34 mouse cellular contexts compared by ENCODE assay signal in genomic region chr8:56475138-56475537, GRCm38 (mm10).
A peak's percentile ranks its signal among the peaks of the same experiment; 100 is the strongest.
DNase-seq lines count a peak whose midpoint lies in the region; ATAC-seq and TF ChIP-seq lines count a peak whose summit lies in the region.
"Had no signal": no experiment of that assay in that cellular context is flagged by ENCODE, and none has a peak within 500 bp of the region (broad histone marks: within the 10 kb centered on the region; RNA-seq: fewer than 3 reads in every experiment).

No protein-coding gene starts in this region.

- no peak for TF ChIP-seq POLR2A in kidney, adult 2 months (IDR thresholded peaks at IDR 0.05; ENCODE audit: low read depth, low read length)

- H3K27me3 ChIP-seq in embryonic facial prominence, embryonic 14.5 days (replicated peaks; ENCODE audit: control insufficient read depth, insufficient read depth, low read length): no peaks in the 10 kb centered on the region
- no peaks in the 10 kb centered on the region for H3K27me3 ChIP-seq in embryonic facial prominence, embryonic 10.5 days (replicated peaks; ENCODE audit: low read depth, poor library complexity, severe bottlenecking)
- no peaks in the 10 kb centered on the region for H3K27me3 ChIP-seq in kidney, adult 2 months (replicated peaks; ENCODE audit: control insufficient read depth, insufficient read depth, low read length)
- H3K27me3 ChIP-seq: CH12.LX; embryonic facial prominence, embryonic 12.5 days; heart, embryonic 13.5 days; hindbrain, embryonic 15.5 days; liver, embryonic 15.5 days; neural tube, embryonic 15.5 days had no signal

- no peaks in the 10 kb centered on the region for H3K4me1 ChIP-seq in embryonic facial prominence, embryonic 14.5 days (ENCODE audit: control insufficient read depth, insufficient read depth, low read length)
- no peaks in the 10 kb centered on the region for H3K4me1 ChIP-seq in embryonic facial prominence, embryonic 10.5 days
- no peaks in the 10 kb centered on the region for H3K4me1 ChIP-seq in kidney, adult 2 months (ENCODE audit: control insufficient read depth, insufficient read depth, low read length)
- H3K4me1 ChIP-seq: embryonic facial prominence, embryonic 12.5 days; forebrain, embryonic 10.5 days; heart, embryonic 13.5 days; hindbrain, embryonic 15.5 days; liver, embryonic 15.5 days; neural tube, embryonic 15.5 days had no signal

- TF ChIP-seq CTCF in kidney, adult 2 months (conservative IDR thresholded peaks at IDR 0.05; ENCODE audit: insufficient read depth, insufficient read length, low read depth, low read length): no peak

- no peak for ATAC-seq in embryonic facial prominence, embryonic 14.5 days (ENCODE audit: low read depth)
- ATAC-seq: activated CD4-positive, CD25-positive, alpha-beta regulatory T cell, adult 4 months had no signal

- no peaks in the 10 kb centered on the region for H3K36me3 ChIP-seq in embryonic facial prominence, embryonic 14.5 days (ENCODE audit: control insufficient read depth, insufficient read depth, low read length)
- H3K36me3 ChIP-seq in embryonic facial prominence, embryonic 10.5 days (replicated peaks): no peaks in the 10 kb centered on the region
- no peaks in the 10 kb centered on the region for H3K36me3 ChIP-seq in kidney, adult 2 months (ENCODE audit: control insufficient read depth, insufficient read depth, low read length)
- H3K36me3 ChIP-seq: embryonic facial prominence, embryonic 12.5 days; forebrain, embryonic 10.5 days; heart, embryonic 13.5 days; hindbrain, embryonic 15.5 days; liver, embryonic 15.5 days; neural tube, embryonic 15.5 days had no signal

- H3K9ac ChIP-seq in embryonic facial prominence, embryonic 14.5 days (ENCODE audit: low read depth, low read length): no peak overlapping the region
- H3K9ac ChIP-seq: embryonic facial prominence, embryonic 12.5 days; heart, embryonic 13.5 days; hindbrain, embryonic 15.5 days; liver, embryonic 15.5 days; lung, embryonic 14.5 days; neural tube, embryonic 15.5 days had no signal

- no peaks in the 10 kb centered on the region for H3K9me3 ChIP-seq in embryonic facial prominence, embryonic 14.5 days (ENCODE audit: control insufficient read depth, low read length)
- H3K9me3 ChIP-seq in embryonic facial prominence, embryonic 10.5 days: no peaks in the 10 kb centered on the region
- H3K9me3 ChIP-seq: embryonic facial prominence, embryonic 12.5 days; forebrain, embryonic 10.5 days; heart, embryonic 13.5 days; hindbrain, embryonic 15.5 days; liver, embryonic 15.5 days; neural tube, embryonic 15.5 days had no signal

- peak; percentile 5 for DNase-seq in embryonic facial prominence, embryonic 14.5 days (ENCODE audit: low spot score)
- DNase-seq in embryonic facial prominence, embryonic 10.5 days (ENCODE audit: low spot score): no peak
- peak; percentile 31 for DNase-seq in layer of hippocampus, adult 11-12 months (ENCODE audit: low spot score)
- no peak for DNase-seq in layer of hippocampus, postnatal 25 days (ENCODE audit: extremely low spot score in 1 of 2, low spot score in 1 of 2)
- DNase-seq in brain, embryonic 18.5 days (ENCODE audit: low read depth, low spot score): peak; percentile 10
- peak; percentile 6 to 70 for DNase-seq in layer of hippocampus, postnatal 14 days (ENCODE audit: low spot score in 2 of 2)
- no peak for DNase-seq in urinary bladder, postnatal 10 days (ENCODE audit: low spot score)
- no peak for DNase-seq in kidney, adult 2 months
- DNase-seq: adrenal gland, adult 2 months; adrenal gland, postnatal 36 days; cerebellum, adult 11 months; cerebellum, adult 9-10 months; cerebellum, postnatal 36 days; gastrocnemius, postnatal 10 days; heart, postnatal 10 days; kidney, adult 18-20 months; kidney, postnatal 36 days; liver; lung, embryonic 14.5 days; lung, postnatal 14 days; midbrain, embryonic 14.5 days; right cerebral cortex, adult 18-20 months; right cerebral cortex, postnatal 4 days; thymus, adult 2 months; thymus, postnatal 36 days had no signal

- no peak overlapping the region for H3K4me3 ChIP-seq in embryonic facial prominence, embryonic 14.5 days (ENCODE audit: low read depth, low read length)
- H3K4me3 ChIP-seq in embryonic facial prominence, embryonic 10.5 days: no peak overlapping the region
- no peak overlapping the region for H3K4me3 ChIP-seq in kidney, adult 2 months (ENCODE audit: insufficient read depth, low read depth, low read length)
- H3K4me3 ChIP-seq: embryonic facial prominence, embryonic 12.5 days; forebrain, embryonic 10.5 days; heart, embryonic 13.5 days; hindbrain, embryonic 15.5 days; liver, embryonic 15.5 days; neural tube, embryonic 15.5 days had no signal

- H3K4me2 ChIP-seq in embryonic facial prominence, embryonic 14.5 days (ENCODE audit: low read depth, low read length): no peak overlapping the region
- H3K4me2 ChIP-seq: embryonic facial prominence, embryonic 12.5 days; heart, embryonic 13.5 days; hindbrain, embryonic 15.5 days; liver, embryonic 15.5 days; lung, embryonic 14.5 days; neural tube, embryonic 15.5 days had no signal

- no peak overlapping the region for H3K27ac ChIP-seq in embryonic facial prominence, embryonic 14.5 days (replicated peaks; ENCODE audit: low read depth, low read length)
- no peak overlapping the region for H3K27ac ChIP-seq in embryonic facial prominence, embryonic 10.5 days (replicated peaks)
- H3K27ac ChIP-seq in kidney, adult 2 months (ENCODE audit: insufficient read depth, low read depth, low read length): no peak overlapping the region
- H3K27ac ChIP-seq: embryonic facial prominence, embryonic 12.5 days; forebrain, embryonic 10.5 days; heart, embryonic 13.5 days; hindbrain, embryonic 15.5 days; liver, embryonic 15.5 days; neural tube, embryonic 15.5 days; stomach, postnatal 0 days had no signal

- 61% methylated on average over 2 of the region's 2 CpGs for WGBS in embryonic facial prominence, embryonic 14.5 days
- 81% methylated on average over 2 of the region's 2 CpGs for WGBS in embryonic facial prominence, embryonic 10.5 days
- 84% methylated on average over 2 of the region's 2 CpGs for whole genome bisulfite sequencing in kidney, adult 2 months

Comparison
In these comparisons a context has a peak if more than half of its experiments do, and no peak if none do; other contexts are left out.
1. DNase-seq: peak in embryonic facial prominence, embryonic 14.5 days (single experiment), layer of hippocampus, adult 11-12 months (single experiment), brain, embryonic 18.5 days (single experiment) and layer of hippocampus, postnatal 14 days (2 of 2); none in embryonic facial prominence, embryonic 10.5 days (single experiment), layer of hippocampus, postnatal 25 days (0 of 2), urinary bladder, postnatal 10 days (single experiment) and kidney, adult 2 months (single experiment).